Mouse (Mus musculus) layer of hippocampus, postnatal 36 days (tissue): ENCODE data around the gene Slc4a4. TPM values are rescaled to one million over a fixed set of nuclear protein-coding genes. Genes with fewer than 3 reads are reported as not detected.

Experiments used
- DNase-seq, 2 experiments: peaks; one replicate each; pipeline ENCODE4 v3.0.0; 2022
- total RNA-seq, 2 experiments: library from RNA; stranded (reverse); gene quantifications; 2 replicates each; pipeline ENCODE4 v1.2.3; 2021

Slc4a4 gene
- total RNA-seq, 2 experiments from 2014 or later: 138 to 164 TPM

DNA sequence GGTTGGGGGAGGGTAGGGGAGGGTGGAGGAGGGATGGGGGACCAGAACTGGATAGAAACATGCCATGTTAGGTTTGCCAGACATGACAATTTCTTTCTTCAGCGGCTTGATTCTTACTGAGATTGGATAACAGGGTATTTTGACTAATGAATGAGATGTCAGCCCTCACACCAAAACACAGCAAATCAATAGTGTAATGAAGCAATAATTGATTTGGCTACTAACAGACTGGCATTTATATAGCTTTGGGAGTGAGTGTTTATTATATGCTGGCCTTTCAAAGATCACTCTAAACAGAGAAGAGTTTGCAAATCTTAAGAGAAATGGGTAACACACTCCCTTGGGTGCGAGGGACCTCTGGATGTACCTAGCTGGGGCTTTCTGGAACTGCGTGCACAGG lies 30.6 kb downstream of the Slc4a4 start:
- no peak for DNase-seq

DNA sequence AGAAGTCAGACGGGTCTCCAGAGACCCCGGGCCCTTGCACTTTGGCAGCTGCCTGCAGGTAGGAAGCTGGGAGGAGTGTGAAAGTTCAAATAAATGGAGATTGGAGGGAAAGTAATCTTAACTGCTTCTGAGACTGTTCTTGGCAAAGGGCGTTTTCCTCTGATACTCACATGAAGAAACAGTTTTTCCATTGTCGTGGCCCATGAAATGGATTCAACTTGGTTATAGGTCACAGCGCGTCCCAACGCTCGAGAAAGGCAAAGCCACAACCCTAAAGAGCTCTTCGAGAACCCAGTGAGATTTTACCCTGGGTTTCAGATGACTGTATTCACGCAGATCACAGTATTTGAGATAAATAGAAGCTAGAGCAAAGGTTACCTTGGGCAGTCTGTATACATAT lies 31.0 kb downstream of the Slc4a4 start:
- no peak for DNase-seq

DNA sequence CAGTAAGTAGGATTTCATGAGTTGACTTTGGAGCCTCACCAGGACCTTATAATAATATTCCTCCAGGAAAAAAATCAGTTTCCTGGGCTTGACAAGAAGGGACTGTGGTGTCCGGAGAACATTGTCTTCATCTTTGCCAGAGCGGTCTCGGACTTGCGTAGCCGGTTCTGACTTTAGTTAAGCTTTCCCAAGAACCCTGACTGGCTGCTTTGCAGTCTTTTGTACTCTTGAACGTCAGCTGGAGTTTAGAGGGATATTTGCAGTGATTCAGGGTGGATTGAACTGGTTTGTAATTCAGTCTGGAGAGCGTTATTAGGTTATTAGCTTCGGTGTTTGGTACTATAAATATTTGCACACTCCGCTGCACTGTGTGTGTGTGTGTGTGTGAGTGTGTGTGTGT lies 31.9 kb downstream of the Slc4a4 start:
- DNase-seq: no peak

DNA sequence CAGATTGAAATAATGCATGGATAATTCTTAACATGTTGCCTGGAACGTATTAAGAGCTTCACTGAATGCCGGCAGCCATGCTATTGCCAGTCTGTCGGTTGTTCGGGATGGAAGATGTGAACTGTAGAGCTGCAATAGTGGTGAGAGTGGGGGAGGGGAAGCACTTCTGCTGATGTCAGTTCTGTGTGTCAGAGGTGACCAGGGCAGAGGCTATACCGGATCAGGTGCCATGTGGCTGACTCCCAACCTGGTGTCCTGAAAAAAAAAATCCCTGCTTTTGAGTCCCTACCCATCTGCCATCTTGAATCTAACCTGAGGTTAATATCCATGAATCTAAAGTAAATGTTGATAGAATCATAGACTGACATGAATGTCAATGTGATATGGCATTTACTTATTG lies 39.0 kb downstream of the Slc4a4 start:
- DNase-seq: no peak

DNA sequence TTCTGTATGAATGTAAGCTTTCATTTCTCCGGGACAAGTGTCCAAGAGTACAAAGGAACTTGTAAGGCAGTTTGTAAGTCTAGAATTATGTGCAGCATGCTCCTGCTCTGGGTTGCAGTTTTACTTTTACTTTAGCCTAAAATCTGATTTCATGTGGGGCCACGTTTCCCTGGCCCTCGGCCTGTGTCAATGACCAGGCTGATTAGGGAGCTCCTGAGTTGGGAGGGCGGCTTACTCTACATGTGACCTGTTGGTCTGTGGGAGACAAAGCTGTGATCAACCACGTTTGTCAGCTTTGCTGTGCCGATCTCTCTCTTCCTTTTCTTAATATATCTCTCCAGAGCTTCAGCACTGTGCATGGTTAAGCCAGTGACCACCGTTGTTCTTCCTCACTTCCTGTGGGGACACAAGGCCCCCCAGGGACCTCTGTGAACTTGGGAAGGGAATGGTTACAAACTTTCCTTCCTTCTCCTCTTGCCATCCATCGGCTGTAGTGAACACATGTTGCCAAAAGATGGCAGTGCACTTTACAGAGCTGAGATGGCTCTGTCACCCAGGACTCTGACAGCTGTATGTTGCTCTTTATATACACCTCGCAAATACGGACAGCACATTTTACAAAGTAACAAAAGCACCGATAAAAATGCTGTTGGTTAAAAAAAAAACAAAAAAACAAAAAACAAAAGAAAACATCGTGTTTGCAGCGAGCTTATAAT lies 41.7 kb downstream of the Slc4a4 start:
- DNase-seq: no peak

DNA sequence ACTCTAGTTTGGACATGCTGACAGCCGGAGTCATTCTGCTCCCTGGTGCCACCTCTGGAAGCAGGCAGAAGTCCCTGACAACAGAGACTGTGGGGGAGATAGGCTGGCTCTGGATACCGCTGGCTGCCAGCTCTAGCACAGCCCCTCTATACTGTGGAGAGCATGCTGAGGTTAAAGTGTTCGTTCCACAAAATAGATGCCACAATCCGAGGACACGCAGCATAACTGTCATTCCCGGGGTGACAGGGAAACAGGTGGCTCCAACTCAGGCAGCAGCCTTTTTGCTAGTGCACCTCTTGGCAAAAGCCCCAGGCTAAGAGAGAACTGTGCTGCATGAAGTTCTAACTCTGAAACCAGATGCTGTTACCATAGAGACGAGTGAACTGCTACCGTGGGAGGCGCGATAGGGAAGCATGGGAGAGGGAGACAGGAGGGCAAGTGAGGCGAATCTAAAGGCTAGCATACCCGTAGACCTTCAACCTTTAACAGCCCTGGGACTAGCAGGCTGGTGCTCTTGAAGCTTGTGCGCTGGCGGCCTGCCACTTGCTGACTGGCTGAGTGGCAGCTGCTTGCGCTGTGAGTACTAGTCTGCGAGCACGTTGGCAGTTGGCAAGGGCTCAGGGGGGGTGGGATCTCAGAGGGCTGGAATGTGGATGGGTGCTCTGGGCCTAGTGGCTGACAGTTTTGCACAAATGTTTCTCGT lies 42.9 kb downstream of the Slc4a4 start:
- DNase-seq: peak; percentile 80 to 81

DNA sequence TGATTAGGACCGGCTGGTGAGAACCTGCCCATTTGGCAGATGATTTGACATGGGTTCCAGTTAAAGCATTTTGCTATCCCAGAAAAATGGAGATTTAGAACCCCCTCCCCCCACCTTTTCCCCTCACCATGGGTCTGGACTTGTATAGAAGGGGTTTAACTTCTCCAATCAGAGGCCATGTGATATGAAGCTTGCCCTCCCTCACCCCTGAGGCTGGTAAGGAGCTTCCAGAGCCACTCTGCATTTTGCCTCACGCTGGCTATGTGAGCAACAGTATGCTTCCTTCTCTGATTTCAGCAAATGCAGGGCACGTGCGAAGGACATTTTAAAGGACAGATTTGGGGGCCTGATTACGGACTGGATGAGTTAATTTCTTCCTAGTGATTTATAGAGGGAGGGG lies 43.5 kb downstream of the Slc4a4 start:
- no peak for DNase-seq

DNA sequence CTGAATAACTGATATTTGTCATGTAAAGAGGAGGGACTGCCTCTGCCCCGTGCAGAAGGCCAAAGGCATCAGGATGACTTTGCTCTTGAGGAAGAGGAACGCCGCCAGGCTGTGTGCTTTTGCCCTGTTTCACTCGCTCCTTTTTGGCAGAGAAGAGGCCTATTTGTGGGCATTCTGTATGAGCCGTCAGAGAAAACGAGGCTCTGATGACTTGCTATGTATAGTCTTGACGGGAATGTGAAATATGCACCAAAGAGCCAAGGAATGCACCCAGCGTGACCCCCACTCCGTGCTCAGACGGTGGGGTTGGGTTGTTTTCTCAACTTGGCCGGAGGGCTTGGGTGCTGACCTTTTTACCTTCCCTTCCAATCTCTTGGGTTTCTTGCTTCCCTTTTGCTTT lies 44.0 kb downstream of the Slc4a4 start:
- DNase-seq: no peak

DNA sequence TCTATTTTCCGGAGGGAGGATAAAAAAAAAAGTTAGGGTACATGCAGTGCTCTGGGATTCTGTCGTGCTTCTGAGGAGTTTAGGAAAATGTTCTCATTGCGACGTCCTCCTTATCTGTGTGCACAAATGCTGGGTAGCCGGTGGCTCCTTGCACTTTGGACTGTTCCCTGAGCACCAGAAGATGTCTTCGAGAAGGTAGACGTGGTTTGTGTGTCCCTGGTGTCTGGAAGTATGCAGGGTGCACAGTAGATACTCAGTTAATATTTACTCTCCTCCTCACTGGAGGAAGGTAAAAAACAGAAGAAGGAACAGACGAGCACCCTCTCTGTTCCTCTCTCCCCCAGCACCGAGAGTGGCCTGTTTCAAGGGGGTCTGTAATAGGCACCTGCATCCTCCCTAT lies 44.6 kb downstream of the Slc4a4 start:
- no peak for DNase-seq

DNA sequence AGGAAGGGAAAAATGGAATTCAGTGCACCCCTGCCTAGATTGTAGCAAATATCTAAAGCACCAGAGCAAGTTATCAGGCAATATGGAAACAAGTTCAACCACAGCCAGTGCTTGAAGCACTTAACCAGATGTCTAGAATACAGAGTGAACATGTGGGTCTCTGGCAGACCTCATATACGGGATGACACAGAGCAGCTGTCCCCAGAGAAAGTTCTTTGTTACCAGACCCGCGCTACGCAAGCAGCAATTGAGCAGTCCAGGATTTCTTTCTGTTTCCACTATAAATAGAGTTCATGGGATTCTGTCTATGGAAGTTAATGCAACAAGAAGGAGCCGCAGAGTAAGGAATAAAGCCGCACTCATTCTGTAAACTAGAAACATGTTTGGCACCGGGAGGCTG lies 46.8 kb downstream of the Slc4a4 start:
- no peak for DNase-seq

DNA sequence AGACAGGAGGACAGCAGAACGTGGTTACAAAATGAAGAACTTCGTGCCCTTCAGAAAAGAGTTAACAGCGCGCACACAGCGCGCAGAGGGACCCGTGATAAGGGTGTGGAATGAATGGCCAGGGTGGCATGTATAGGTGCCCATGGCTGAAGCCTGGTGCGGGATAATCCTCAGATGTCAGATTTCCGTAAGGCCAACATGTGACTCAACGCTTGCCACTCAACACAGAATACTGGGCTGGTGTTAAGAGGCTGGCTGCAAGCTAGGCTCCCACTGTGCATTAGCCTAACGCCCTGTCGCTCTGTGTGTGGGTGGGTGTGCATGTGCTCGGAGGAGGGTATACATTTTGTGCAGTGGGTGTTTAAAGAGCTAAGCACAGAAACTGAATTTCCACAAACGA lies 47.3 kb downstream of the Slc4a4 start:
- DNase-seq: peak; percentile 48 to 60

DNA sequence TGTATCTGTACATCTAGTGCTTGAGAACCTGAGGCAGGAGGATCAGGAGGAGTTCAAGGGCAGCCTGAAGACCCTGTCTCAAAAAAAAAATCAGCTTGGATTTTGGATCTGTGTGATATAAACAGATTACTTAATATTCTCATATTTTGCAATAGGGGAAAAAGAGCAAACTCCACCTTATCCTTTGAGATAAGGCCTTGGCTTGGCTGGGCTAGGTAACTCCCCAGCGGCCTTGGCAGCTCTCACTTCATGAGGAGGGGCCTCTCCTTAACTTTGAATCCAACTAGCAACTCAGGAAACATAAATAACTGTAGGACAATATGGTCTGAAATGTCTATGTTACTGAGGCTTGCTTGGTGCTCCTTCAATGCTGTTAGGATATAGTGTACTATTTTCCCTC lies 51.6 kb downstream of the Slc4a4 start:
- DNase-seq: no peak

DNA sequence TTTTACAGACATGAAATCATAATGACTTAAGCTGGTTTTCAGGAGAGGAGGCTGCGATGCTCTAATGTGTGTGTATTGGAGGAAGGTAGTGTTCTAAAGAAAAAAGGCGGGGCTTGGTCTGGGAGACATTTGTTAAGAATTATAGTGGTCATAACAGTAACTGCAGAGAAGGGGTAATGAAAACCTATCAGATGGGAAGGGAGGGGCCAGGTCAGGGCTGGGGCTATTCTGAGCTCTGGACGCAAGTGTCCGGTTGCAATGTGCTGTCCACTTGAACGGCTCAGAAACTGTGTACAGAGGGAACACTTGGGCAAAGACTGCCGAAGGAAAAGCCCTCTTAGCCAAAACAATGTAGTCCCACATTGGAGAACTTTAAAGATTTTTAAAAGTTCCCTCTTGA lies 52.5 kb downstream of the Slc4a4 start:
- no peak for DNase-seq

DNA sequence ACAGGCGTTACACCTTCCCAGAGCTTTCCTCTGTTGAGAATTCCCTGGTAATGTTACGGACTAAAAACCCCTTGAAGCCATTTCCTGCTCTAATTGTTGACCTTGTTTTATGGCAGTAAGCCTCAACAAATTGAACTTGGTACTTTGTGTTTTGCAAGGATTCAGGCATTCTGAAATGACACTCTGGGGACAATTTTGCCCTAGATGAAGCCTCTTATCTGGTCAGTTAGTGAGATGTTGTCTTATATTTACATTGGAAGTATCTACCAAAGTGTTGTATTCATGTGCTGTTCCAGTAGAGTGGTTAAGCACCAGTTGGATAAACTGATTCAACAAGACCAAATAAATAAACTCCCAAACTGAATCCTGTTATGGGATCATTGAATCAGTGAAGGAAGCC lies 53.2 kb downstream of the Slc4a4 start:
- no peak for DNase-seq

DNA sequence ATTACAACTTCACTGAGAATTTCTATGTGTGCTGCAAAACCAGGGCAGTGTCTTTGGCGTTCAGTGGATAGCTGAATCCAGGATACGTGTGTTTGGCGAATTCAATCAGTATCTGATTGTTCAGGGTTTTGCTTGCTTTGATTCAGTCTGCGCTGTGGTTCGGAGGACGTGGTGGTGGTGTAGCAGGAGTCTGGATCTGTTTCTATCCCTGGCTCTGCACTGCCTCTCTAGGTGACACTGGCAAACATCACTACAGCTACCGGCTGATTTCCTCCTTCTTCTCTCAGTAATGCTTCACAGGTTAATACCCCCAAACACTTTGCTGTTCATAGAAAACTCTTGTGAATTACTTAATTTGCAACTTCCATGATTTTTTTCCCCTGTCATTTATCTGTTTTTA lies 55.3 kb downstream of the Slc4a4 start:
- no peak for DNase-seq

DNA sequence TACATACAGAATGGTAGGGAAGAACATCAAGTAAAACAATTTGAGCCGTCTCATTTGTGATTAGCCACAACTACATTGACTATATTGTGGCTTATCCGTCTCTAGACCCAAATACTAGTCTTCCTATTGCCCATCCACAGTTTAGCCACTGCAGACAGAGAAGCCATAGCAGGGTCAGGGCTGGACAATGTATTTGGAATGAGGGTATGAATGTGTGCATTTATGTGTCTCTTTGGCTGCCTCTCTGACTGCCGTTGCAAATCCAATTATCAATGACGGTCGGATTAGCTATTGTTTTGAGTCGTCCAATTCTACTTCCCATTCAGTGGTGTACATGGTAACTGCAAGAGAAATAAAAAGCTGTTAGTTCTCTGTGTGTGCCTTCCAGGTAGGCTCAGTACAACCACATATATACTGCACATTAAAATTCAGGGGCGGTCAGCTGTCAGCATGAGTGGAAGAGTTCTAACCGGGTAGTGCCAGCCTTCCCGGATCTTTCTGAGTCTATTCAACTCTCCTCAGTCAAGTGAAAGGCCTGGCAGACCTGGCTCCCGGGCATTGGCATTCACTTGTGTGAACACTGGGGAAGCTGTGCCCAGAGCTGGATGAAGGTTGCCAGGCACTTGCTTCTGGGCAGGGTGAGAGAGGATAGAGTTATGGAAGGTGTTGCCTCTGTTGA lies 59.2 kb downstream of the Slc4a4 start:
- peak in 1 of 2 experiments; percentile 57 for DNase-seq

DNA sequence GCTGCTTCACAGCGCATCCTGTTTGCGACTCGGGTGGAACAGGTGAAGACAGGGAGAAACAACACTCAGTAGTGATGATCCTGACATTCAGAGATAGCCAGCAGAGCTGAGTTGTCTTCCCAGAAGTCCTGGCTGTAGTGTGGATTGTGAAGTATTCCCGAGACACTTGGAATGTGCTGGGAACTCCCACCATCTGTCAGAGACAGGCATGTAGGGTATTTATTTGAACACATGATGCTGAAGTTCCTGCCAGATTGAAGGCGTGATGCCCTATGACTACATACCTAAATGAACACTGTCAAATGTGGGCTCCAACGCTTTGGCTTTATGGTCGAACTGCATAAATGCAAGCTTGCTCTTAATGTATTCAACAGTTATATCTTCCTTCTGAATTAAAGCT lies 63.7 kb downstream of the Slc4a4 start:
- no peak for DNase-seq

DNA sequence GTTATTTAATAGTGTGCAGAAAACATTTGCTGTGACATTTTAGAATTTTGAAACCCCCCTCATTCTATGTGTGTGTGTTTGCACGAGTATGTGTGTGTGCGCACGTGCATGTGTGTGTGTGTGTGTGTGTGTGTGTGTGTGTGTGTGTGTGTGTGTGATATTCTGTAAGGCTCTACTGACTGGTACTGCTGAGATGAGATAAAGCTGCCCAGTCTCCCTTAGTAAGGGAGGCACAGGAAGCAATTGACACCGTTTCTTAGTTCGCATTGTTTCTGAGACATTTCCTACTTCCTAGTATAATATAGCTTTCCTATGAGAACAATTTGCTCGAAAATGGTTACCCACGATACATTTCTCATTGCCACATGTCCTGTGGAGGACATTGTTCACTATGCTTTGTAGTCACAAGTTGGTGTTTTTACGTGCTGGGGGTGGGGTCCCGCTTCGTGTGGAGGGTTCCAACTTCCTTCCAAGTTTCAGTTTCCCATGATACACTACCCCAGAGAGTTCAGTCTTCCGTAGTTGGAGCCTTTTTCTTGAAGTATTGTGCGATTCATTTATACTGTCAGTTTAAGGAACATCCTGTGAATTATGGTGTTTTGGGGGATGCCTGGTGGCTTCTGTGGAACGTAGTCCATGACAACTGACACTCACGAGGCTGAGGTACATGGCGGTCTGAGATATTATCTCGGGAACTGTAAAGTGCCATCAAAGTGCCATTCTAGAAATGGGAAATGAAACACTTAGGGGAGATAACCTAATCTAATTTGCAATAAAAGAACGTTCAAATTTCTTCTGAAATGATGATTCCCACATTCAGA lies 66.3 kb downstream of the Slc4a4 start:
- DNase-seq: no peak

DNA sequence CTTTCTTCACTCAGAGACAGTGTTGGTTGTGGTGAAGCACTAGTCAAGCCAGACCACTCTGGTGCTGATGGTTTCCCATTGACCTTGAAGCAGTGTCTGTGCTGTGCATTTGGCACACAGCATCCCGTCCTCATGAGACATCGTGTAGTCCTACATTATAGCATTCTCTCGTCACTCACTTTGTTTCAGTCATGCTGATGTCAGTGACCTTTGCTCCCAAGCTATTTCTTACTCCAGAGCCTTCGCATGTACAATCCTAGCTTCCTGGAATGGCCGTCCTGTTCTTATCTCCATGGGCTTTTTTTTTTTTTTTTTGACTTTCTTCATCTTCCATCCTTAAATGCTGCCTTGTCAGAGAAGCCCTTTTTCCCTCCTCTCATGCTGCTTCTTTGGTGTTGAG lies 71.1 kb downstream of the Slc4a4 start:
- no peak for DNase-seq

DNA sequence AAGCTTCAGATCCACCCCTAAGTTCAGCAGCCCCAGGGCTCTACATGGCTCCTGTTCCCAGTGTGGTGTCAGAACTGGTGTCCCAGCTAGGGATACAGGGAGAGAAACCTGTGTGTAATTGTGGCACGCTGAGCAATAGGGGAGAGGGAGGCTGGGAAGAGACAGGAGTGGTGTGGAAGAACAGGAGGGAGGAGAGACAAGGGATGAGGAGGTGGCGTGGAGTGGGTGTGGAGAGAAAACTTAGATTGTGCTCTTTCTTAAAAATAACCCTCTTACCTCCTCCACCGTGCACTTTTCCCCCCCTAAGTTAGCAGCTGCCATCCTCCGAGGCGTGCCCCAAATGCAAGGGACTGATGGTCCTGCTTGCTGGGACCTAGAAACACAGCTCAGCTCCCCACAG lies 72.3 kb downstream of the Slc4a4 start:
- DNase-seq: no peak

DNA sequence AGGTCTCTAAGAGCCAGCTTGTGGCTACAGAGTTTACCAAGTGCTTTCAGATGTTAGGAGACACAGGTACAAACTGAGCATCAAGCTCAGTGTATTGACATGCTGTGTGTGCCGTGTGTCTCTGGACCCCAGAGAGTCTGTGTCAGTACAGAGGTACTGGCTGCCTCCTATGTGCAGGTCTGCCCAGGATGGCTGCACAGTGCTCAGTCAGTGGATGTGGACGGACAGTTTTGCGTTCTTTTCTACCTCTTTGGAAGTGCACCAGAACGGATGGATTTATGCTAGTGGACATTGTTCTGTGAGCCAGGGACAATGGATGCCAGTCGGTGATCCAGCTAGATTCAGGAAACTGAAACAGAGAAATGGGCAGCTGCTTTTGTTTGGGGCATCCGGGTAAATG lies 72.8 kb downstream of the Slc4a4 start:
- DNase-seq: no peak

DNA sequence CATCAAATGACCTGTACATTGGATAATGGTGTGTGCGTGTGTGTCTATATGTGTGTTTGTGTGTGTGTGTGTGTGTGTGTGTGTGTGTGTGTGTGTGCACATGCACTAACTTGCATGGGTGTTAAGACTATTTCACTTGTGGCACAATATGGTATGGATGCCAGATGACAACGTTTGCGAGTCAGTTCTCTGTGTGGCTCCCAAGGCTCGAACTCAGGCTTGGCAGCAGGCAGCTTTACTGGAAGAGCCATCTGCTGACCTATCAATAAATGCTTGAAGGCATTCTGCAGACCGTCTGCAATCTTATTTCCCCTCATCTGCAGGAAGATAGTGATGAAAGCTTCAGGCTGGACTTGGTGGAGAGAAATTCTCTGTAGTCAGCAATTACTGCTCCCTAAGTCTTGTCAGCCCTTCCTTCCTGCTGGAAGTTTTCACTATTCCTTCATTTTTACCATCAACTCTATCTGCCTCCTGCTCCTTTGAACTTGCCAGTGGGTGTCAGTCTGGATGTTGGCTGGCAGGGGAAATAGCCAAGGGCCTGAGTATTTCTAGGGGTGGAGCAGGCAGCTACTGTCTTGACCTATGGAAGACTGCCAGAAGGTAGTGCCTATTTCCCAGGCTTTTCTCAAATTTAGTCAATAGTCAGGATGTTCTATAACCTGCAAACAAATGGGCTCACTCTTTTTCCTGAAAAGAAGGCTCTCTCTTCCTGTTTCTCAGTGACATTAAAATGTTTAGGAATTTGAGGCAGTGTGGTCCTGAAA lies 73.9 kb downstream of the Slc4a4 start:
- no peak for DNase-seq
